Mouse (Mus musculus) lung, postnatal 4 days (tissue): ENCODE data around the gene Gm10570.

Source experiments
- DNase-seq, 2 experiments: peaks; one replicate each; pipeline ENCODE4 v3.0.0; 2021

Gene Gm10570

GRCm38 (mm10) chr4:130304746-130305145 is 3.7 kb downstream of the Gm10570 start:
- no peak for DNase-seq

GRCm38 (mm10) chr4:130302285-130302870 is 6.1 kb downstream of the Gm10570 start:
- no peak for DNase-seq

DNA sequence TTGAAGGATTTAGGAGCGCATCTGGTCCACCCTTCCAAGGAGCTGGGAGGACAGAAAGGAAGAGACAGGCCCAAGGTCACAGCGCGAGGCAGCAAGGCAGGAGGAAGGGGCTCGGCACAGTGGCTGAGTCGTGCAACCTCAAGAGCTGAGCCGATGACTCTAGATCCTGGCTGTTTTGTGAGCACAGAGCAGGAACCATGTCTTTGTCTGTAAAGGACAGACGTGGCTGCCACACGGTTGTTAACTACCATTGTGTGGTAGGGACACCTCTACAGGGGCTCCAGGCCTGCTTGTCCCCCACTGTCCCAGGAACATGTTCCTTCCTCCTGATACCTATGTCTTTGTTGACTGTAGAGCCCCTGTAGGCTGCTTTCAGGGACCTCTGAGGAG is 8.8 kb downstream of the Gm10570 start:
- no peak for DNase-seq

DNA sequence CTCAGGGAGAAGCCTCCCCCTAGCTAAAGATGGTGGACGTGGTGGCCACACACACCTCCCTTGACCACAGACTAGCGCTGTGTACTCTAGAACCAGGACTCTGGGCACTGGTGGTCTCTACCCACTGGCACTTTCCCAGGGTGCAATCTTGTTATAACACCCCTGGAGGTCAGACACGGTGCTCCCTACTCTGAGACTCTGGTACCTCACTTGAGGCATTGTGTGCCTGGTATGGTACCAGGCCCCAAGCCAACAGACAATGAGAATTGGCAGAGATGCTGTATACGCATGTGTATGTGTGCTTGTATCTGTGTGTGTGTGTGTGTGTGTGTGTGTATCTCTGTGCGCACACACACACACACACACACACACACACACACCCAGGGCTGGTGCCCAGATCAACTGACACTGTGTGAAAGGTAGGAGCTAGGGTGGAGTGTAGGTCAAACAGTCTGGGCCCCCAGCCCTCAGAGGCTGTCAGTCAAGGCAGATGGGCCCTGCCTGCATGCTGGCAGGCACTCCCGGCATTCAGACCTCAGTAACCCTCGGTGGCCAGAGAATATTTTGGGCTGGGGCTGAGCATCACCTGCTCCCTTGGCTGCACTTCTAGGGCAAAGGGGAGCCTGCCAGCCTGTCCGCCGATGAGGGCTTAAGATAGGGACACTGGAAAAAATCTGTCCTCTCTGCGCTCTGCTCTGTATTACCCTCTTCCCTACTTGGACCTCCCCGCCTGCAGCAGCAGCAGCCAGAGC is 9.4 kb downstream of the Gm10570 start:
- DNase-seq: no peak

GRCm38 (mm10) chr4:130297123-130297529 is 11.3 kb downstream of the Gm10570 start:
- DNase-seq: no peak

DNA sequence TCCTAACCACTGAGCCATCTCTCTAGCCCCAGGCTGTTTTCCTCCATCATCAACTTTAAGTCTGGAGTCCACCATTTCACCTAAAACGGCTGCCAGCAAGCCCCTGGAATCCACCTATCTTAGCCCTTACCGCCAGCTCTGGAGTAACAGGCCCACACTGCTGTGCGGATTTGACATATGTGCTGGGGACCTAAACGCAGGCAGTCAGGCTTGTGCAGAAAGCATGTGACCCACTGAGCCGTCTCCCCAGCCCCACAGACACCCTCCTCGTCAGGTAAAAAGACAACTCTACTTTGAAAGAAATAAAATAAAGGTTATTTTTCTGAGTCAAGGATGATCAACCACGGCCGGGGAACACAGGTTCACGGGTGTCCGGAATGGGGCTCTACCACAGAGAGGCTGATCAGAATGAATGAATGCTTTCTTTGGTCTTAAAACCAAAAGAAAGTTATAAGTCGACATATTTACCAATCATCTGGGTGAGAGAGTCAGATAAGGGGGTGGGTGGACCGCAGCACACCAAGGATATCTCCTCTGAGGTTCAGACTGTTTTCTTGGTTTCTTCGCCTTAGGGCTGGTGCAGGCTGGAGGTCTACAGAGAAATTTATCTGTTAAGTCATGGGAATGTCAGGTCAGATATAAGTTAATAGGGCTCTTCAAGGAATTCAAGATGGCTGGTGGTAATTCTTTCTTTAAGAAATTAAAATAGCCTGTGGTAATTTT is 12.1 kb downstream of the Gm10570 start:
- DNase-seq: no peak

- peak; percentile 43 to 51 for DNase-seq
Observed at GRCm38 (mm10) chr4:130295047-130295745, 13.3 kb downstream of the Gm10570 start.

DNA sequence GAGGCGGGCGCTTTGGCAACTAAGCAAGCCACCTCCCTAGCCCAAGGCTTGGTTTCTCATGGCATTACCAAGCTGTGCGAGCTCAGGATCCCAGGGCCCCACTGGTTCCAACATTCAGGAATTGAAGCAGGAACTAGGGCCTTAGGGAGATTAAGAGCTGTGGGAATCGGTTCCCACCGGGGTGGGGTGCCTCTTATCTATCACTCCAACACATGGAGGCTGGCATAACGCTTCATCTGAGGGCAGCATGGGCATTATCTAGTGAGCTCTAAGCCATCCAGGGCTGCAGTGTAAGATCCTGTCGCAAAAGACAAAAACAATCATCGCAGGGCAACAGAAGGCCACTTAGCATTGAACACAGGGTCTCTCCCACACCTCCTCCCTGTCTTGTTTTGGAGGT is 14.0 kb downstream of the Gm10570 start:
- no peak for DNase-seq

GRCm38 (mm10) chr4:130292271-130292670 is 16.2 kb downstream of the Gm10570 start:
- DNase-seq: peak; percentile 57 to 76

- DNase-seq: no peak
Observed at GRCm38 (mm10) chr4:130289824-130290223, 18.6 kb downstream of the Gm10570 start.

DNA sequence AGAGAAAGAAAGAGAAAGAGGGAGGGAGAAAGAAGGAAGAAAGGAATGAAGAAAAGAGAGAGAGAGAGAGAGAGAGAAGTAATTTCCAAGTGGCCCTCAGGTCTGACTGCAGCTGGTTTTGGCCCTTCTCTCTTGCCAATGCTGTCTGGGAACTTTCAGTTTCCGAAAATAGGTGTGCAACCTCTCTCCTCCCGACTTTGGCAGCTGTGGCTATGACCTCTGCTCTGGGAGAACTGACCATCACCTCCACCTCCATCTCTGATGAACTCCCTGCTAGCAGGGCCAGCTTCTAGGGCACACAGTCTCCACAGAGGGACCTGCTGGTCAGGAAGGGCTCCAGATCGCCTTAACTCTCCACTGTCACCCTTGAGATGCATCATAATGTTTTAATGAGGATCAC is 21.9 kb downstream of the Gm10570 start:
- no peak for DNase-seq

DNA sequence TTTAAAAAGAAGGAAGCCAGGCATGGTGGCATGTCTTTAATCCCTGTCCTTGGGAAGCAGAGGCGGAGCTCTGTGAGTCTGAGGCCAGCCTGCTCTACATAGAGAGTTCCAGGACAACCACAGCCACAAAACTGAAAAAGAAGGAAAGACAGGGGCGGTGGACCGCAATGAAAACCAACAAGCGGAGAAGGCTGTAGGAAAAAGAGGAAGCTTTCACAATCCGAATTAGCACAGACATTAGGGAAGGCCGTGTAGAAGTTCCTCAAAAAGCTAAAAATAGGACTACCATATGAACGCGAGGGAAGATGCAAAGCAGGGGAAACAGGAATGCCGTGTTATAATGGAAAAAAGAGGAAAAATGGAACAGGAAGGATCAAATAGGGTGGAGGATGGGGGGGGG is 24.6 kb downstream of the Gm10570 start:
- DNase-seq: no peak

DNA sequence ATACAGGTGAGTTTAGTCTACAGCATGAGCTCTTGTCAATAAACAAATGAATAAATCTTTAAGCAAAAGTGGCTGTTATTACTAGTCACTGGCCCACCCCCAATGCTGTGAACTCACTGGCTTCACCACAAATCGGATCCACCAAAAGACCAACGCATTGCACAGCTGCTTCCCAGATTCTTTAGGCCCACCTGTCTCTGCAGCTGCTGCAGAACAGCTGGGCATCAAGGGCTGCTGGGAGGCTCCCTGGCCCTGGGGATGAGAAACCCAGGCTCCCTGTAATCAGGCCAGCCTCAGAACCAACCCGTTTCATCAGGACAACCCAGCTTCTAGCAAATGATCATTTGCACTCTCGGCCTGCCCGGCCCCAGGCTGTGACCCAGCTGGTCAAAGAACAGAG is 25.6 kb downstream of the Gm10570 start:
- no peak for DNase-seq

DNA sequence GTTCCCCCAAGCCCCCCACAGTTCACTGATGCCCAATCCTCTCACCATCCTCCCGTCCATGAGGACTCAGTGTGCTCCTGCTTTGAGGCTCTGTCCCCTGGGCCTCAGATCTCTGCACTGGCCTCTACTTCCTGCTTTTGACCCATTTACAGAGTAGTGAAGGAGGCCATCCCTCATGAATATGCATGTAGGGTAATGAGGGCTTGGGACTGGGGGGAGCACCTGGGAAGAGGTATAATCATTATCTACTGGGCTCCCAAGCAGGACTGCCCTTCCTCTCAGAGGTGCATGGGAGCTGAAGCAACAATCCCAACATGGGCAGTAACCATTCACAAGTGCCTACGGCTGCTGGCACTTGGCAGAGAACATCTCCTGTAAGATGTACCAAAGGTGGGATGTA is 29.4 kb downstream of the Gm10570 start, which contains the start of gene Serinc2:
Gene Serinc2 (minus strand): TSS at position 101 of the 400 bp plus-strand sequence.
- DNase-seq: no peak

- DNase-seq: no peak
Observed at GRCm38 (mm10) chr4:130276573-130277176, 31.8 kb downstream of the Gm10570 start.

DNA sequence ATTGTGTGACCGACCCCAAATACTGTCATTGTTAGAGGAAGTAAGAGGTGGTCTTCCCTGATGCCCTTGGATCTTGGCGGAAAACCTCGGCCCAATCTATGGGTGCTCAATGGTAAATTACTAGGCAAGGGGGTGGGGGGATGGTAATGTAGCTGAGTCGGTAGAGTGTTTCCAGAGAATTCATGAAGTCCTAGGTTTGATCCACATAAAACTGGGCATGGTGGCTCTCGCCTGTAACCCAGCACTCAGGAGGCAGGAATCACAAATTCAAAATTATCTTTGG is 32.7 kb downstream of the Gm10570 start:
- DNase-seq: no peak

GRCm38 (mm10) chr4:130275016-130275822 is 33.3 kb downstream of the Gm10570 start:
- DNase-seq: peak; percentile 44 to 47

DNA sequence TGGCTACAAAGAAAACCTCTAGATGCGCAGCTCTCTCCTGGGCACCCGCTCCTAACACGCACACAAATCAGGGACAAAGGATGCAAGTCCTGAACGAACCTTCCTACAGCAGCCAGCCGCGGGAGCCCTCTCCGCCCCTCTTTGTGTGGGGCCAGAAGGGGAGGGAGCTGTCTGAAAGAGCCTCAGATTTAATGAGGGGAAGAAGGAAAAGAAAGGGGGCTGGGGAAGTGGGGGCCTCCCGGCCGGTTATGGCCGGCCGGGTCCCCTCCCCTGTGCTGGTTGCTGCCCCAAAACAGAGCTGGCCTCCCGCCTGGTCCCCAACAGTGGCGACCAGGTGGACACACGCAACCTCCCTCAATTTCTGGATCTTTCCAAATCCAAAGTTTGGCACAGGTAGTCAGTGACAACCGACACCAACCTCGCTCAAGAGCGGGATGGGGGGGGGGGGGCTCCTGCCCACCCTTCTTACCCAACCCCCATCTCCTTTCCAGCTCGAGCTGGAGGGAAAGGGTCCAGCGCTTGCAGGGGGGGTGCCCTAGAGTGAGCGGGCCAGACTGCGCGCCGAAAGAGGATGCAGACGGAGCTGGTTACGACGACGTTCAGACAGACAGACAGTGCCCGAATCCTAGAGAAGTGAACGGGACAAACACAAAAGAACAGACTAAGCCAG is 34.0 kb downstream of the Gm10570 start:
- DNase-seq: no peak

DNA sequence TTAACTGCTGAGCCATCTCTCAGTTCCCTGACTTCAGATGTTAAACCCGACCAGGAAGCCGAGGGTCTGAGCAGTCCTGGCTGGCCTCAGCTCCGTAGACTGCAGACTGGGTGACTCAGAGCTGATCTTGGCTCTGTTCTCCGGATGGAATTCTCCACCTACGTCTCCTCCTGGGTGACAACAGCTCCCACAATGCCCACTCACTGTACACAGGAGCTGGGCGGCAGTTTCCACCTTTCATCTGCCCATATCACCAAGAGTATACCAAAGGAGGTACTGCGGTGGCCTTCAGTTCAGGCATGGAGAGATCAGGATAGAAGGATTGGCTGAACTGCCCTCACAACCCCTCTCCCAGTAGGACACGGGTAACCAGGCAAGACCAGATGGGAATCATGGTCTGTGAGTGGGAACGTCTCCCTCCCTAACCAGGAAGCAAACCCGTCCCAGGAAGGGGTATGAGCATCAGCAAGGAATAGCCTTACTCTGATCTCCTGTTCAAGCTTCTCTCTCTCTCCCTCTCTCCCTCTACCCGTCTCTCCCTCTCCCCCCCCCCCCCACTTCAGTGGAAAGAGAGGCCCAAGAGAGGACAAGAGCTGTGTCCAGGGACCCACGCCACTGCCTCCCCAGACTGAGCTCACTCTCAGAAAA is 34.7 kb downstream of the Gm10570 start:
- no peak for DNase-seq

- no peak for DNase-seq
Observed at GRCm38 (mm10) chr4:130270611-130271347, 37.7 kb downstream of the Gm10570 start.
